Mouse (Mus musculus) granulocyte monocyte progenitor cell, adult 5-6 weeks (primary cell): Measurements from ENCODE around the gene Pola2. TPM values are rescaled to one million over a fixed set of nuclear protein-coding genes. Genes with fewer than 3 reads are reported as not detected.

Experiments
- ATAC-seq: replicated peaks from 2 replicates; pipeline ENCODE4 v1.8.0; 2016; ENCODE audit warnings: mild to moderate bottlenecking, moderate TSS enrichment, inconsistent platforms; ENCODE audit not compliant: poor library complexity, severe bottlenecking
- total RNA-seq, 2 experiments: library from RNA; stranded (forward) in 1 of 2; stranded (reverse) in 1 of 2; fragments of 200-712, 200-1000 nt in 1 of 2; fragments of >200 nt in 1 of 2; fragmentation: Nextera tagmentation in 1 of 2; gene quantifications; 2 replicates each; pipeline ENCODE4 v1.2.3; 2014 to 2017

The Pola2 gene
- total RNA-seq, 2 experiments from 2014 or later = 56.9 to 122 TPM

- no peak for ATAC-seq
Observed at GRCm38 (mm10) chr19:5939715-5940114, 24.3 kb downstream of the Pola2 start.

GRCm38 (mm10) chr19:5938516-5938915 lies 25.5 kb downstream of the Pola2 start:
- no peak for ATAC-seq

GRCm38 (mm10) chr19:5937836-5938406 lies 26.1 kb downstream of the Pola2 start:
- ATAC-seq = no peak

- no peak for ATAC-seq
Observed at GRCm38 (mm10) chr19:5937095-5937835, 26.7 kb downstream of the Pola2 start.

- no peak for ATAC-seq
Observed at GRCm38 (mm10) chr19:5935691-5936090, 28.3 kb downstream of the Pola2 start.

GRCm38 (mm10) chr19:5935266-5935665 lies 28.7 kb downstream of the Pola2 start:
- no peak for ATAC-seq

- peak; percentile 69 for ATAC-seq
Observed at GRCm38 (mm10) chr19:5929634-5930596, 34.1 kb downstream of the Pola2 start.

- ATAC-seq = no peak
Observed at GRCm38 (mm10) chr19:5928546-5928945, 35.5 kb downstream of the Pola2 start.

- ATAC-seq = no peak
Observed at GRCm38 (mm10) chr19:5928104-5928503, 35.9 kb downstream of the Pola2 start.

GRCm38 (mm10) chr19:5927532-5927931 lies 36.5 kb downstream of the Pola2 start:
- ATAC-seq = no peak

GRCm38 (mm10) chr19:5927026-5927425 lies 37.0 kb downstream of the Pola2 start:
- ATAC-seq = no peak

GRCm38 (mm10) chr19:5925311-5925855 lies 38.6 kb downstream of the Pola2 start:
- no peak for ATAC-seq

GRCm38 (mm10) chr19:5924713-5925093 lies 39.3 kb downstream of the Pola2 start, which contains the start of gene Cdc42ep2:
Gene Cdc42ep2, minus strand, starts transcription at chr19:5924816.
- peak; percentile 88 for ATAC-seq

- peak; percentile 84 for ATAC-seq
Observed at GRCm38 (mm10) chr19:5923990-5924712, 39.9 kb downstream of the Pola2 start.

GRCm38 (mm10) chr19:5922963-5923362 lies 41.0 kb downstream of the Pola2 start:
- ATAC-seq = no peak

- ATAC-seq = no peak
Observed at GRCm38 (mm10) chr19:5922119-5922942, 41.7 kb downstream of the Pola2 start.

- no peak for ATAC-seq
Observed at GRCm38 (mm10) chr19:5921715-5922114, 42.3 kb downstream of the Pola2 start.

GRCm38 (mm10) chr19:5913007-5913719 lies 50.8 kb downstream of the Pola2 start, which contains the start of gene Dpf2:
Gene Dpf2, minus strand, starts transcription at chr19:5913010.
- ATAC-seq = peak; percentile 30; the same call in 1 of the 2 replicates
